Mouse (Mus musculus): ENCODE data around the gene Dap. TPM values are rescaled to one million over a fixed set of nuclear protein-coding genes. Genes with fewer than 3 reads are reported as not detected.

The Dap gene
- polyA plus RNA-seq, 2 experiments, result 90.1 to 116 TPM

- no peak for DNase-seq (ENCODE audit: low spot score)
- H3K4me2 ChIP-seq (replicated peaks; ENCODE audit: low read depth, low read length, severe bottlenecking), result no peak overlapping the region
- H3K9me3 ChIP-seq (ENCODE audit: control insufficient read depth, low read length), result peaks cover 8% of the 10 kb centered on the region; the same call in 1 of the 2 replicates
- H3K4me1 ChIP-seq (ENCODE audit: control insufficient read depth, insufficient read depth, low read length), result no peaks in the 10 kb centered on the region
- no peaks in the 10 kb centered on the region for H3K27me3 ChIP-seq (ENCODE audit: control insufficient read depth, insufficient read depth, low read length)
- no peak for ATAC-seq (ENCODE audit: low FRiP score, low read depth)
- WGBS, result 53% methylated on average over 5 of the region's 5 CpGs
- no peak overlapping the region for H3K9ac ChIP-seq (ENCODE audit: low read depth, low read length, severe bottlenecking)
- H3K4me3 ChIP-seq (replicated peaks; ENCODE audit: low read length), result no peak overlapping the region
- no peak overlapping the region for H3K27ac ChIP-seq (replicated peaks; ENCODE audit: low read depth, low read length)
- peaks cover 55% of the 10 kb centered on the region for H3K36me3 ChIP-seq (ENCODE audit: control insufficient read depth, insufficient read depth, low read length)
- no peak for TF ChIP-seq POLR2A (IDR thresholded peaks at IDR 0.05; ENCODE audit: borderline replicate concordance, extremely low read depth, insufficient read depth, insufficient read length)
Observed at GRCm38 (mm10) chr15:31237898-31238297, 13.8 kb downstream of the Dap start.

- peaks cover 8% of the 10 kb centered on the region; the same call in 1 of the 2 replicates for H3K9me3 ChIP-seq (ENCODE audit: control insufficient read depth, low read length)
- WGBS, result 38% methylated on average over 11 of the region's 11 CpGs
- H3K9ac ChIP-seq (ENCODE audit: low read depth, low read length, severe bottlenecking), result no peak overlapping the region
- H3K36me3 ChIP-seq (ENCODE audit: control insufficient read depth, insufficient read depth, low read length), result peaks cover 48% of the 10 kb centered on the region
- H3K4me3 ChIP-seq (replicated peaks; ENCODE audit: low read length), result no peak overlapping the region
- no peaks in the 10 kb centered on the region for H3K27me3 ChIP-seq (ENCODE audit: control insufficient read depth, insufficient read depth, low read length)
- H3K4me1 ChIP-seq (ENCODE audit: control insufficient read depth, insufficient read depth, low read length), result no peaks in the 10 kb centered on the region
- DNase-seq (ENCODE audit: low spot score) (no peak), ATAC-seq (ENCODE audit: low FRiP score, low read depth) (no peak)
- no peak for TF ChIP-seq POLR2A (IDR thresholded peaks at IDR 0.05; ENCODE audit: borderline replicate concordance, extremely low read depth, insufficient read depth, insufficient read length)
- H3K4me2 ChIP-seq (replicated peaks; ENCODE audit: low read depth, low read length, severe bottlenecking), result no peak overlapping the region
- no peak overlapping the region for H3K27ac ChIP-seq (replicated peaks; ENCODE audit: low read depth, low read length)
Observed at GRCm38 (mm10) chr15:31238611-31239010, 14.5 kb downstream of the Dap start.

GRCm38 (mm10) chr15:31239713-31240112 is 15.6 kb downstream of the Dap start:
- peaks cover 8% of the 10 kb centered on the region; the same call in 1 of the 2 replicates for H3K9me3 ChIP-seq (ENCODE audit: control insufficient read depth, low read length)
- no peaks in the 10 kb centered on the region for H3K27me3 ChIP-seq (ENCODE audit: control insufficient read depth, insufficient read depth, low read length)
- H3K36me3 ChIP-seq (ENCODE audit: control insufficient read depth, insufficient read depth, low read length), result peaks cover 39% of the 10 kb centered on the region
- DNase-seq (ENCODE audit: low spot score) (no peak), ATAC-seq (ENCODE audit: low FRiP score, low read depth) (no peak)
- no peak overlapping the region for H3K4me2 ChIP-seq (replicated peaks; ENCODE audit: low read depth, low read length, severe bottlenecking)
- H3K4me3 ChIP-seq (replicated peaks; ENCODE audit: low read length), result no peak overlapping the region
- no peaks in the 10 kb centered on the region for H3K4me1 ChIP-seq (ENCODE audit: control insufficient read depth, insufficient read depth, low read length)
- no peak overlapping the region for H3K9ac ChIP-seq (ENCODE audit: low read depth, low read length, severe bottlenecking)
- WGBS, result 80% methylated on average over 13 of the region's 13 CpGs
- no peak overlapping the region for H3K27ac ChIP-seq (replicated peaks; ENCODE audit: low read depth, low read length)
- TF ChIP-seq POLR2A (IDR thresholded peaks at IDR 0.05; ENCODE audit: borderline replicate concordance, extremely low read depth, insufficient read depth, insufficient read length), result no peak

GRCm38 (mm10) chr15:31240181-31240580 is 16.1 kb downstream of the Dap start:
- WGBS, result 93% methylated on average over 4 of the region's 4 CpGs
- H3K27me3 ChIP-seq (ENCODE audit: control insufficient read depth, insufficient read depth, low read length), result no peaks in the 10 kb centered on the region
- no peak for ATAC-seq (ENCODE audit: low FRiP score, low read depth)
- H3K4me2 ChIP-seq (replicated peaks; ENCODE audit: low read depth, low read length, severe bottlenecking), result no peak overlapping the region
- TF ChIP-seq POLR2A (IDR thresholded peaks at IDR 0.05; ENCODE audit: borderline replicate concordance, extremely low read depth, insufficient read depth, insufficient read length), result no peak
- no peak for DNase-seq (ENCODE audit: low spot score)
- H3K36me3 ChIP-seq (ENCODE audit: control insufficient read depth, insufficient read depth, low read length), result peaks cover 39% of the 10 kb centered on the region
- H3K4me1 ChIP-seq (ENCODE audit: control insufficient read depth, insufficient read depth, low read length), result no peaks in the 10 kb centered on the region
- no peak overlapping the region for H3K27ac ChIP-seq (replicated peaks; ENCODE audit: low read depth, low read length)
- no peak overlapping the region for H3K9ac ChIP-seq (ENCODE audit: low read depth, low read length, severe bottlenecking)
- H3K4me3 ChIP-seq (replicated peaks; ENCODE audit: low read length), result no peak overlapping the region
- H3K9me3 ChIP-seq (ENCODE audit: control insufficient read depth, low read length), result peaks cover 8% of the 10 kb centered on the region; the same call in 1 of the 2 replicates

GRCm38 (mm10) chr15:31243260-31243659 is 19.1 kb downstream of the Dap start:
- Histone ChIP-seq H3K27me3 (ENCODE audit: control insufficient read depth, insufficient read depth, low read length) (no peaks in the 10 kb centered on the region), H3K27ac (replicated peaks; ENCODE audit: low read depth, low read length) (no peak overlapping the region)

More at GRCm38 (mm10) chr15:31243260-31243659, 19.1 kb downstream of the Dap start:
- WGBS, result 77% methylated on average over 10 of the region's 10 CpGs
- H3K4me2 ChIP-seq (replicated peaks; ENCODE audit: low read depth, low read length, severe bottlenecking), result no peak overlapping the region
- ATAC-seq (ENCODE audit: low FRiP score, low read depth), result no peak
- no peak for TF ChIP-seq POLR2A (IDR thresholded peaks at IDR 0.05; ENCODE audit: borderline replicate concordance, extremely low read depth, insufficient read depth, insufficient read length)
- H3K36me3 ChIP-seq (ENCODE audit: control insufficient read depth, insufficient read depth, low read length), result peaks cover 18% of the 10 kb centered on the region
- no peak for DNase-seq (ENCODE audit: low spot score)
- no peak overlapping the region for H3K9ac ChIP-seq (ENCODE audit: low read depth, low read length, severe bottlenecking)
- peaks cover 15% of the 10 kb centered on the region for H3K4me1 ChIP-seq (ENCODE audit: control insufficient read depth, insufficient read depth, low read length)
- no peak overlapping the region for H3K4me3 ChIP-seq (replicated peaks; ENCODE audit: low read length)
- peaks cover 8% of the 10 kb centered on the region; the same call in 1 of the 2 replicates for H3K9me3 ChIP-seq (ENCODE audit: control insufficient read depth, low read length)
